Mouse (Mus musculus) heart, adult 8-10 months (tissue): ENCODE measurements around the gene Gm49336. TPM values are rescaled to one million over a fixed set of nuclear protein-coding genes. Genes with fewer than 3 reads are reported as not detected.

Source experiments
- DNase-seq: peaks from one replicate; pipeline ENCODE4 v3.0.0; 2022; ENCODE audit warnings: low spot score
- total RNA-seq, 4 experiments: library from RNA; stranded (reverse); gene quantifications; 2 replicates each; pipeline ENCODE4 v1.2.4; 2022

Gm49336 gene
- total RNA-seq, 4 experiments from 2014 or later: 25.0 to 32.1 (median 27.8) TPM

- peak; percentile 36 for DNase-seq
Observed at GRCm38 (mm10) chr14:60238551-60238950, 12.8 kb downstream of the Gm49336 start.

GRCm38 (mm10) chr14:60219886-60220285 lies 31.4 kb downstream of the Gm49336 start:
- no peak for DNase-seq

- DNase-seq: no peak
Observed at GRCm38 (mm10) chr14:60217616-60218015, 33.7 kb downstream of the Gm49336 start.

GRCm38 (mm10) chr14:60216125-60216524 lies 35.2 kb downstream of the Gm49336 start:
- no peak for DNase-seq

- no peak for DNase-seq
Observed at GRCm38 (mm10) chr14:60215000-60215399, 36.3 kb downstream of the Gm49336 start.

- DNase-seq: no peak
Observed at GRCm38 (mm10) chr14:60214040-60214439, 37.3 kb downstream of the Gm49336 start.

- DNase-seq: no peak
Observed at GRCm38 (mm10) chr14:60209166-60209565, 42.1 kb downstream of the Gm49336 start.

GRCm38 (mm10) chr14:60204993-60205392 lies 46.3 kb downstream of the Gm49336 start:
- DNase-seq: no peak

- no peak for DNase-seq
Observed at GRCm38 (mm10) chr14:60196884-60197283, 54.4 kb downstream of the Gm49336 start, which contains the start of gene Atp8a2. Atp8a2 (minus strand) TSS chr14:60197179.

- no peak for DNase-seq
Observed at GRCm38 (mm10) chr14:60195999-60196398, 55.3 kb downstream of the Gm49336 start.

- DNase-seq: no peak
Observed at GRCm38 (mm10) chr14:60194606-60195005, 56.7 kb downstream of the Gm49336 start.

GRCm38 (mm10) chr14:60189771-60190170 lies 61.5 kb downstream of the Gm49336 start:
- DNase-seq: no peak

GRCm38 (mm10) chr14:60188201-60188825 lies 63.0 kb downstream of the Gm49336 start:
- DNase-seq: no peak

GRCm38 (mm10) chr14:60181306-60181705 lies 70.0 kb downstream of the Gm49336 start:
- no peak for DNase-seq

- DNase-seq: no peak
Observed at GRCm38 (mm10) chr14:60178571-60178955, 72.7 kb downstream of the Gm49336 start.

GRCm38 (mm10) chr14:60177614-60178570 lies 73.4 kb downstream of the Gm49336 start:
- no peak for DNase-seq

GRCm38 (mm10) chr14:60176891-60177613 lies 74.3 kb downstream of the Gm49336 start:
- no peak for DNase-seq

- no peak for DNase-seq
Observed at GRCm38 (mm10) chr14:60176469-60176890, 74.8 kb downstream of the Gm49336 start.

- no peak for DNase-seq
Observed at GRCm38 (mm10) chr14:60172286-60173055, 78.8 kb downstream of the Gm49336 start.

- no peak for DNase-seq
Observed at GRCm38 (mm10) chr14:60170845-60171610, 80.3 kb downstream of the Gm49336 start.
